Mouse (Mus musculus) heart, embryonic 13.5 days (tissue): ENCODE measurements around the gene Gm9732. TPM values are rescaled to one million over a fixed set of nuclear protein-coding genes. Genes with fewer than 3 reads are reported as not detected.

Experiments
- polyA plus RNA-seq: library from polyadenylated mRNA; unstranded; fragments of >200 nt; fragmentation: Nextera tagmentation; extraction: Ambion mirVana; gene quantifications from 2 replicates; pipeline ENCODE4 v1.2.1, GENCODE M21; 2015

Gene Gm9732
- polyA plus RNA-seq, 1 experiment from 2014 or later: not detected

Other genes with a start within 250 kb of the Gm9732 start
- gene Gm8094, start 198.4 kb upstream of the Gm9732 start, polyA plus RNA-seq: 0.10 TPM in 1 of 2 replicates, not detected in the other
- 0.19 and 0.22 TPM in 2 replicates for gene Gm8104, start 174.4 kb upstream of the Gm9732 start, polyA plus RNA-seq
- not detected in 2 replicates for gene Gm7233, start 95.2 kb upstream of the Gm9732 start, polyA plus RNA-seq
- gene Gm8122, start 39.7 kb upstream of the Gm9732 start, polyA plus RNA-seq: not detected in 2 replicates
- not detected in 2 replicates for gene Gm8126, start 16.4 kb upstream of the Gm9732 start, polyA plus RNA-seq
- gene Gm8127, start 18.8 kb downstream of the Gm9732 start, polyA plus RNA-seq: not detected in 2 replicates
- gene 1700001F09Rik, start 72.8 kb downstream of the Gm9732 start, polyA plus RNA-seq: not detected in 2 replicates
- gene Gm8138, start 141.3 kb downstream of the Gm9732 start, polyA plus RNA-seq: not detected in 2 replicates